Mouse (Mus musculus) liver, postnatal 0 days (tissue): Measurements from ENCODE around the gene Fam102b.

ENCODE experiments used
- CTCF ChIP-seq: sonication (generic); IDR thresholded peaks from 2 replicates; pipeline ENCODE4 v1.5.1; 2016; ENCODE audit warnings: antibody characterized with exemption, low read depth
- EP300 ChIP-seq: IDR thresholded peaks from 2 replicates; pipeline ENCODE4 v1.6.1; 2016; ENCODE audit warnings: antibody characterized with exemption, low read depth, mild to moderate bottlenecking

- TF ChIP-seq CTCF (no peak), EP300 (no peak)
Measured at GRCm38 (mm10) chr3:109005777-109006176, 21.6 kb downstream of the Fam102b start.
